Mouse (Mus musculus): Measurements from ENCODE around the gene Top3a.
"Not testable (repeated sequence)": the region's sequence is repeated elsewhere in the genome, so short reads cannot be mapped to it uniquely, and the experiment has no call there.

Top3a gene

GRCm38 (mm10) chr11:60776829-60777740, at the start of gene Top3a, which contains the start of gene Smcr8:
Gene Top3a (minus strand): TSS chr11:60777365.
Gene Smcr8 (plus strand): TSS chr11:60777524.
- peak; percentile 75 to 85 for DNase-seq (ENCODE audit: low read depth in 1 of 2, low spot score in 2 of 2)

- DNase-seq (ENCODE audit: low read depth in 1 of 2, low spot score in 2 of 2) = no peak
Measured at GRCm38 (mm10) chr11:60826700-60827099, 49.5 kb upstream of the Top3a start.

- DNase-seq (ENCODE audit: low read depth in 1 of 2, low spot score in 2 of 2) = no peak
Measured at GRCm38 (mm10) chr11:60825191-60825590, 48.0 kb upstream of the Top3a start.

- no peak for DNase-seq (ENCODE audit: low read depth in 1 of 2, low spot score in 2 of 2)
Measured at GRCm38 (mm10) chr11:60823771-60824170, 46.6 kb upstream of the Top3a start.

GRCm38 (mm10) chr11:60816398-60816797, 39.2 kb upstream of the Top3a start:
- DNase-seq (ENCODE audit: low read depth in 1 of 2, low spot score in 2 of 2) = no peak

GRCm38 (mm10) chr11:60811618-60812017, 34.5 kb upstream of the Top3a start, which contains the start of gene Shmt1:
Gene Shmt1 (minus strand): TSS chr11:60811718.
- DNase-seq (ENCODE audit: low read depth in 1 of 2, low spot score in 2 of 2) = not testable (repeated sequence)

- peak; percentile 87 to 93 for DNase-seq (ENCODE audit: low read depth in 1 of 2, low spot score in 2 of 2)
Measured at GRCm38 (mm10) chr11:60811054-60811460, 33.9 kb upstream of the Top3a start.

- DNase-seq (ENCODE audit: low read depth in 1 of 2, low spot score in 2 of 2) = no peak
Measured at GRCm38 (mm10) chr11:60810046-60810965, 33.1 kb upstream of the Top3a start.

GRCm38 (mm10) chr11:60809546-60809945, 32.4 kb upstream of the Top3a start:
- no peak for DNase-seq (ENCODE audit: low read depth in 1 of 2, low spot score in 2 of 2)

GRCm38 (mm10) chr11:60808286-60809070, 31.3 kb upstream of the Top3a start:
- DNase-seq (ENCODE audit: low read depth in 1 of 2, low spot score in 2 of 2) = no peak

- no peak for DNase-seq (ENCODE audit: low read depth in 1 of 2, low spot score in 2 of 2)
Measured at GRCm38 (mm10) chr11:60800892-60801291, 23.7 kb upstream of the Top3a start.

GRCm38 (mm10) chr11:60799977-60800376, 22.8 kb upstream of the Top3a start:
- DNase-seq (ENCODE audit: low read depth in 1 of 2, low spot score in 2 of 2) = no peak

- no peak for DNase-seq (ENCODE audit: low read depth in 1 of 2, low spot score in 2 of 2)
Measured at GRCm38 (mm10) chr11:60796342-60796741, 19.2 kb upstream of the Top3a start.

GRCm38 (mm10) chr11:60790472-60790871, 13.3 kb upstream of the Top3a start:
- DNase-seq (ENCODE audit: low read depth in 1 of 2, low spot score in 2 of 2) = no peak

GRCm38 (mm10) chr11:60787595-60787994, 10.4 kb upstream of the Top3a start:
- no peak for DNase-seq (ENCODE audit: low read depth in 1 of 2, low spot score in 2 of 2)

- DNase-seq (ENCODE audit: low read depth in 1 of 2, low spot score in 2 of 2) = no peak
Measured at GRCm38 (mm10) chr11:60784179-60784922, 7.2 kb upstream of the Top3a start.

GRCm38 (mm10) chr11:60779673-60780189, 2.6 kb upstream of the Top3a start:
- no peak for DNase-seq (ENCODE audit: low read depth in 1 of 2, low spot score in 2 of 2)

- DNase-seq (ENCODE audit: low read depth in 1 of 2, low spot score in 2 of 2) = no peak
Measured at GRCm38 (mm10) chr11:60777801-60778370, 721 bp upstream of the Top3a start.

- DNase-seq (ENCODE audit: low read depth in 1 of 2, low spot score in 2 of 2) = no peak
Measured at GRCm38 (mm10) chr11:60776107-60776828, 897 bp downstream of the Top3a start.
